Mouse (Mus musculus) c-Kit-positive CD71-positive TER-119-positive erythroid progenitor cells, embryonic 14.5 days (primary cell): ENCODE measurements around the gene Prex1.

ENCODE experiments used
- DNase-seq: peaks from one replicate; pipeline ENCODE4 v3.0.0-alpha.2; 2013; ENCODE audit warnings: low spot score

Gene Prex1

GRCm38 (mm10) chr2:166605164-166605831, 108.3 kb downstream of the Prex1 start:
- no peak for DNase-seq

GRCm38 (mm10) chr2:166602948-166603347, 110.7 kb downstream of the Prex1 start:
- DNase-seq: no peak

- DNase-seq: no peak
These were observed 112.2 kb downstream of the Prex1 start for GRCm38 (mm10) chr2:166601420-166601819.

GRCm38 (mm10) chr2:166598453-166599155, 115.0 kb downstream of the Prex1 start:
- DNase-seq: no peak

- DNase-seq: no peak
These were observed 115.9 kb downstream of the Prex1 start for GRCm38 (mm10) chr2:166597763-166598162.

GRCm38 (mm10) chr2:166592034-166592912, 121.4 kb downstream of the Prex1 start:
- DNase-seq: peak; percentile 64

- DNase-seq: no peak
These were observed 129.1 kb downstream of the Prex1 start for GRCm38 (mm10) chr2:166584491-166584890.

GRCm38 (mm10) chr2:166583292-166583691, 130.3 kb downstream of the Prex1 start:
- no peak for DNase-seq

- no peak for DNase-seq
These were observed 131.6 kb downstream of the Prex1 start for GRCm38 (mm10) chr2:166581881-166582583.

GRCm38 (mm10) chr2:166579793-166580192, 133.8 kb downstream of the Prex1 start:
- no peak for DNase-seq

GRCm38 (mm10) chr2:166579361-166579760, 134.3 kb downstream of the Prex1 start:
- no peak for DNase-seq

- DNase-seq: no peak
These were observed 138.2 kb downstream of the Prex1 start for GRCm38 (mm10) chr2:166575419-166575818.

- peak; percentile 48 for DNase-seq
These were observed 138.7 kb downstream of the Prex1 start for GRCm38 (mm10) chr2:166574934-166575333.

GRCm38 (mm10) chr2:166573621-166574020, 140.0 kb downstream of the Prex1 start:
- no peak for DNase-seq

- DNase-seq: no peak
These were observed 141.3 kb downstream of the Prex1 start for GRCm38 (mm10) chr2:166572297-166572696.

GRCm38 (mm10) chr2:166569182-166569581, 144.4 kb downstream of the Prex1 start:
- no peak for DNase-seq

- DNase-seq: no peak
These were observed 148.1 kb downstream of the Prex1 start for GRCm38 (mm10) chr2:166565503-166565902.

GRCm38 (mm10) chr2:166564455-166564854, 149.2 kb downstream of the Prex1 start:
- peak; percentile 31 for DNase-seq

- peak; percentile 79 for DNase-seq
These were observed 149.7 kb downstream of the Prex1 start for GRCm38 (mm10) chr2:166563890-166564289.

GRCm38 (mm10) chr2:166563076-166563475, 150.6 kb downstream of the Prex1 start:
- no peak for DNase-seq

- no peak for DNase-seq
These were observed 151.9 kb downstream of the Prex1 start for GRCm38 (mm10) chr2:166561781-166562180.

GRCm38 (mm10) chr2:166560826-166561225, 152.8 kb downstream of the Prex1 start:
- DNase-seq: no peak
